Comparison of ENCODE assay signal across 8 mouse cellular contexts in genomic region chr12:36155141-36155641, GRCm38 (mm10). TPM values are rescaled to one million over a fixed set of nuclear protein-coding genes. Genes with fewer than 3 reads are reported as not detected.
DNase-seq lines count a peak whose midpoint lies in the region; ATAC-seq and TF ChIP-seq lines count a peak whose summit lies in the region.

No protein-coding gene starts in this region.

- peak overlapping the region; percentile 93 for H3K4me3 ChIP-seq in heart, embryonic 11.5 days (ENCODE audit: low read depth, low read length)
- H3K4me3 ChIP-seq in kidney, postnatal 0 days (replicated peaks; ENCODE audit: low read depth, low read length), result peak overlapping the region; percentile 86
- peak overlapping the region; percentile 72 to 82 for H3K4me3 ChIP-seq in liver, embryonic 14.5 days (ENCODE audit: insufficient read depth in 1 of 2, low read depth in 2 of 2, low read length in 2 of 2)
- peak overlapping the region; percentile 96 for H3K4me3 ChIP-seq in neural tube, embryonic 15.5 days (replicated peaks)

- peaks cover 17% of the 10 kb centered on the region; the same call in 1 of the 2 replicates for H3K4me1 ChIP-seq in heart, embryonic 11.5 days (ENCODE audit: control insufficient read depth, insufficient read depth, low read length)
- H3K4me1 ChIP-seq in kidney, postnatal 0 days (replicated peaks; ENCODE audit: insufficient read depth, low read length), result peaks cover 8% of the 10 kb centered on the region; the same call in 1 of the 2 replicates
- peaks cover 3 to 18% of the 10 kb centered on the region in 2 experiments; a peak in 3 of 4 replicates for H3K4me1 ChIP-seq in liver, embryonic 14.5 days (replicated peaks; ENCODE audit: control insufficient read depth in 2 of 2, insufficient read depth in 2 of 2, low read length in 1 of 2)
- peaks cover 36% of the 10 kb centered on the region for H3K4me1 ChIP-seq in neural tube, embryonic 15.5 days

- no peak for TF ChIP-seq CTCF in kidney, postnatal 0 days (IDR thresholded peaks at IDR 0.05; ENCODE audit: low read depth)
- TF ChIP-seq CTCF in liver, embryonic 14.5 days (IDR thresholded peaks at IDR 0.05; ENCODE audit: low read depth), result no peak

- ATAC-seq in heart, embryonic 11.5 days (replicated peaks; ENCODE audit: insufficient number of reproducible peaks, low FRiP score, low TSS enrichment), result no peak
- ATAC-seq in kidney, postnatal 0 days (replicated peaks; ENCODE audit: low FRiP score, low read depth), result no peak
- ATAC-seq in liver, embryonic 14.5 days (ENCODE audit: insufficient read depth), result no peak
- ATAC-seq in neural tube, embryonic 15.5 days (ENCODE audit: low FRiP score), result no peak

- H3K4me2 ChIP-seq in heart, embryonic 11.5 days, result peak overlapping the region; percentile 84
- peak overlapping the region; percentile 91 for H3K4me2 ChIP-seq in kidney, postnatal 0 days (ENCODE audit: low read length)
- peak overlapping the region; percentile 86 for H3K4me2 ChIP-seq in liver, embryonic 14.5 days (ENCODE audit: low read depth)
- H3K4me2 ChIP-seq in neural tube, embryonic 15.5 days, result peak overlapping the region; percentile 82

- peak overlapping the region; percentile 94 for H3K9ac ChIP-seq in heart, embryonic 11.5 days (ENCODE audit: low read depth, low read length)
- peak overlapping the region; percentile 81; the same call in 1 of the 2 replicates for H3K9ac ChIP-seq in kidney, postnatal 0 days (ENCODE audit: low read depth, low read length)
- H3K9ac ChIP-seq in liver, embryonic 14.5 days (replicated peaks), result no peak overlapping the region; the same call in 1 of the 2 replicates
- peak overlapping the region; percentile 92 for H3K9ac ChIP-seq in neural tube, embryonic 15.5 days (replicated peaks)

- no peaks in the 10 kb centered on the region for H3K9me3 ChIP-seq in heart, embryonic 11.5 days (replicated peaks; ENCODE audit: control insufficient read depth, low read length)
- no peaks in the 10 kb centered on the region for H3K9me3 ChIP-seq in kidney, postnatal 0 days (replicated peaks; ENCODE audit: low read length)
- no peaks in the 10 kb centered on the region for H3K9me3 ChIP-seq in liver, embryonic 14.5 days (ENCODE audit: control insufficient read depth, low read length)
- no peaks in the 10 kb centered on the region for H3K9me3 ChIP-seq in neural tube, embryonic 15.5 days (replicated peaks)

- 15% methylated on average over 8 of the region's 8 CpGs for WGBS in heart, embryonic 11.5 days (ENCODE audit: insufficient replicate concordance)
- 9% methylated on average over 8 of the region's 8 CpGs for WGBS in kidney, postnatal 0 days
- WGBS in liver, embryonic 14.5 days (ENCODE audit: insufficient replicate concordance), result 9% methylated on average over 8 of the region's 8 CpGs
- 7% methylated on average over 8 of the region's 8 CpGs for WGBS in neural tube, embryonic 15.5 days

- no peak overlapping the region for H3K27ac ChIP-seq in heart, embryonic 11.5 days (ENCODE audit: low read depth, low read length)
- no peak overlapping the region for H3K27ac ChIP-seq in kidney, postnatal 0 days
- H3K27ac ChIP-seq in liver, embryonic 14.5 days, result no peak overlapping the region
- peak overlapping the region; percentile 95 for H3K27ac ChIP-seq in neural tube, embryonic 15.5 days (replicated peaks)

- H3K36me3 ChIP-seq in heart, embryonic 11.5 days (ENCODE audit: control insufficient read depth, insufficient read depth, low read length), result no peaks in the 10 kb centered on the region
- H3K36me3 ChIP-seq in kidney, postnatal 0 days (ENCODE audit: insufficient read depth, low read length), result no peaks in the 10 kb centered on the region
- no peaks in the 10 kb centered on the region for H3K36me3 ChIP-seq in liver, embryonic 14.5 days (replicated peaks; ENCODE audit: control insufficient read depth, insufficient read depth, low read depth)
- H3K36me3 ChIP-seq in neural tube, embryonic 15.5 days, result no peaks in the 10 kb centered on the region

- DNase-seq in testis, postnatal 10 days (ENCODE audit: low spot score), result peak; percentile 50
- no peak for DNase-seq in testis, postnatal 14 days (ENCODE audit: low spot score)
- peak; percentile 61 to 64 for DNase-seq in cerebellum, postnatal 10 days
- DNase-seq in kidney, postnatal 0 days (ENCODE audit: low spot score), result peak; percentile 22
- no peak for DNase-seq in liver, embryonic 14.5 days (ENCODE audit: low read depth in 3 of 3, low spot score in 3 of 3)
- no peak for DNase-seq in urinary bladder, postnatal 10 days (ENCODE audit: low spot score)

- no peaks in the 10 kb centered on the region for H3K27me3 ChIP-seq in heart, embryonic 11.5 days (ENCODE audit: control insufficient read depth, insufficient read depth, low read length)
- H3K27me3 ChIP-seq in kidney, postnatal 0 days (ENCODE audit: insufficient read depth, low read length), result no peaks in the 10 kb centered on the region
- no peaks in the 10 kb centered on the region for H3K27me3 ChIP-seq in liver, embryonic 14.5 days (ENCODE audit: control insufficient read depth, insufficient read depth, low read length)
- H3K27me3 ChIP-seq in neural tube, embryonic 15.5 days (replicated peaks), result no peaks in the 10 kb centered on the region

- TF ChIP-seq EP300 in liver, embryonic 14.5 days (IDR thresholded peaks at IDR 0.05; ENCODE audit: low read depth), result no peak

RNA-seq across cellular contexts. Expression of gene Ankmy2, which starts 1.7 kb away (rescaled TPM):
- 28.6 and 34.0 TPM in 2 replicates for polyA plus RNA-seq in heart, embryonic 11.5 days (2014; fragmentation: Nextera tagmentation; extraction: Ambion mirVana)
- 35.4 and 40.1 TPM in 2 replicates for polyA plus RNA-seq in kidney, postnatal 0 days (2015; fragmentation: Nextera tagmentation; extraction: Ambion mirVana)
- polyA plus RNA-seq in liver, embryonic 14.5 days (2012; rRNA removed), result 2.4 and 4.4 TPM in 2 replicates
- polyA plus RNA-seq in liver, embryonic 14.5 days (2014; fragmentation: Nextera tagmentation; extraction: Ambion mirVana), result 8.0 and 8.3 TPM in 2 replicates
- polyA plus RNA-seq in neural tube, embryonic 15.5 days (2015; fragmentation: Nextera tagmentation; extraction: Ambion mirVana), result 73.9 and 80.3 TPM in 2 replicates

RNA-seq across cellular contexts. Expression of gene Bzw2, which starts 2.7 kb away (rescaled TPM):
- polyA plus RNA-seq in heart, embryonic 11.5 days (2014; fragmentation: Nextera tagmentation; extraction: Ambion mirVana), result 223 and 238 TPM in 2 replicates
- 157 and 163 TPM in 2 replicates for polyA plus RNA-seq in kidney, postnatal 0 days (2015; fragmentation: Nextera tagmentation; extraction: Ambion mirVana)
- polyA plus RNA-seq in liver, embryonic 14.5 days (2012; rRNA removed), result 17.6 and 27.2 TPM in 2 replicates
- polyA plus RNA-seq in liver, embryonic 14.5 days (2014; fragmentation: Nextera tagmentation; extraction: Ambion mirVana), result 50.3 and 53.8 TPM in 2 replicates
- 346 and 378 TPM in 2 replicates for polyA plus RNA-seq in neural tube, embryonic 15.5 days (2015; fragmentation: Nextera tagmentation; extraction: Ambion mirVana)

Comparison
In these comparisons a context has a peak if more than half of its experiments do, and no peak if none do; other contexts are left out.
1. DNase-seq: peak in testis, postnatal 10 days (single experiment), cerebellum, postnatal 10 days (2 of 2) and kidney, postnatal 0 days (single experiment); none in testis, postnatal 14 days (single experiment), liver, embryonic 14.5 days (0 of 3) and urinary bladder, postnatal 10 days (single experiment).
2. Peak in every context shown above with its lines, with median percentiles within 50 percentile points of each other: H3K4me2 ChIP-seq and H3K4me3 ChIP-seq.